Mouse (Mus musculus): ENCODE results near the gene Mterf1a. TPM values are rescaled to one million over a fixed set of nuclear protein-coding genes. Genes with fewer than 3 reads are reported as not detected.
A peak's percentile ranks its signal among the peaks of the same experiment; 100 is the strongest.
"Not testable (repeated sequence)": the region's sequence is repeated elsewhere in the genome, so short reads cannot be mapped to it uniquely, and the experiment has no call there.

Mterf1a gene
- polyA plus RNA-seq, 1 experiment from 2014 or later: 10.1 TPM

- H3K9me3 ChIP-seq (replicated peaks): no peaks in the 10 kb centered on the region
- peak overlapping the region; percentile 97; the same call in 1 of the 2 replicates for H3K4me3 ChIP-seq
- no peaks in the 10 kb centered on the region for H3K27me3 ChIP-seq (ENCODE audit: low read depth, poor library complexity, severe bottlenecking)
- no peak overlapping the region for H3K27ac ChIP-seq (replicated peaks)
- peaks cover 37% of the 10 kb centered on the region for H3K4me1 ChIP-seq
- DNase-seq (ENCODE audit: low spot score): no peak
- 36% methylated on average over 4 of the region's 4 CpGs for WGBS
- H3K36me3 ChIP-seq: no peaks in the 10 kb centered on the region
Measured at GRCm38 (mm10) chr5:3926666-3927065, 32.9 kb upstream of the Mterf1a start.

- Histone ChIP-seq H3K9me3 (replicated peaks) (no peaks in the 10 kb centered on the region), H3K36me3 (no peaks in the 10 kb centered on the region), H3K4me3 (no peak overlapping the region), H3K27ac (replicated peaks) (no peak overlapping the region), H3K27me3 (ENCODE audit: low read depth, poor library complexity, severe bottlenecking) (no peaks in the 10 kb centered on the region), H3K4me1 (peaks cover 10% of the 10 kb centered on the region)
- DNase-seq (ENCODE audit: low spot score): no peak
- 89% methylated on average over 2 of the region's 2 CpGs for WGBS
Measured at GRCm38 (mm10) chr5:3922350-3922749, 28.6 kb upstream of the Mterf1a start.

GRCm38 (mm10) chr5:3905471-3905870 is 11.7 kb upstream of the Mterf1a start:
- no peaks in the 10 kb centered on the region for H3K9me3 ChIP-seq (replicated peaks)

GRCm38 (mm10) chr5:3894294-3894619 is 524 bp upstream of the Mterf1a start:
- not testable (repeated sequence) for DNase-seq (ENCODE audit: low spot score)

More at GRCm38 (mm10) chr5:3905471-3905870, 11.7 kb upstream of the Mterf1a start:
- no peak overlapping the region for H3K27ac ChIP-seq (replicated peaks)
- H3K27me3 ChIP-seq (ENCODE audit: low read depth, poor library complexity, severe bottlenecking): no peaks in the 10 kb centered on the region
- H3K4me1 ChIP-seq: no peaks in the 10 kb centered on the region
- no peak overlapping the region for H3K4me3 ChIP-seq
- 70% methylated on average over 2 of the region's 2 CpGs for WGBS
- no peaks in the 10 kb centered on the region for H3K36me3 ChIP-seq
- no peak for DNase-seq (ENCODE audit: low spot score)

GRCm38 (mm10) chr5:3889201-3889600 is 4.5 kb downstream of the Mterf1a start:
- peaks cover 9% of the 10 kb centered on the region for H3K4me1 ChIP-seq
- H3K4me3 ChIP-seq: no peak overlapping the region
- no peak overlapping the region for H3K27ac ChIP-seq (replicated peaks)
- no peak for DNase-seq (ENCODE audit: low spot score)
- no peaks in the 10 kb centered on the region for H3K9me3 ChIP-seq (replicated peaks)
- no peaks in the 10 kb centered on the region for H3K36me3 ChIP-seq
- H3K27me3 ChIP-seq (ENCODE audit: low read depth, poor library complexity, severe bottlenecking): no peaks in the 10 kb centered on the region

More at GRCm38 (mm10) chr5:3894294-3894619, 524 bp upstream of the Mterf1a start:
- WGBS: 97% methylated on average over 4 of the region's 4 CpGs
- peak overlapping the region; percentile 33; the same call in 1 of the 2 replicates for H3K4me3 ChIP-seq
- H3K9me3 ChIP-seq (replicated peaks): peaks cover 13% of the 10 kb centered on the region
- not testable (repeated sequence) for H3K36me3 ChIP-seq; H3K4me1 ChIP-seq; H3K27ac ChIP-seq (replicated peaks); H3K27me3 ChIP-seq (ENCODE audit: low read depth, poor library complexity, severe bottlenecking)

- not testable (repeated sequence) for H3K4me1 ChIP-seq; H3K9me3 ChIP-seq (replicated peaks); H3K27ac ChIP-seq (replicated peaks); H3K27me3 ChIP-seq (ENCODE audit: low read depth, poor library complexity, severe bottlenecking); H3K36me3 ChIP-seq; H3K4me3 ChIP-seq; DNase-seq (ENCODE audit: low spot score)
- WGBS: 91% methylated on average over 7 of the region's 7 CpGs
Measured at GRCm38 (mm10) chr5:3886862-3887261, 6.9 kb downstream of the Mterf1a start.

GRCm38 (mm10) chr5:3873485-3873884 is 20.2 kb downstream of the Mterf1a start:
- WGBS: 83% methylated on average over 3 of the region's 3 CpGs
- Histone ChIP-seq H3K36me3 (no peaks in the 10 kb centered on the region), H3K4me1 (peaks cover 6% of the 10 kb centered on the region), H3K9me3 (replicated peaks) (no peaks in the 10 kb centered on the region), H3K4me3 (no peak overlapping the region), H3K27me3 (ENCODE audit: low read depth, poor library complexity, severe bottlenecking) (no peaks in the 10 kb centered on the region), H3K27ac (replicated peaks) (no peak overlapping the region)
- DNase-seq (ENCODE audit: low spot score): no peak

- no peak overlapping the region for H3K4me3 ChIP-seq
- H3K36me3 ChIP-seq: no peaks in the 10 kb centered on the region
- H3K27me3 ChIP-seq (ENCODE audit: low read depth, poor library complexity, severe bottlenecking): no peaks in the 10 kb centered on the region
- no peak overlapping the region for H3K27ac ChIP-seq (replicated peaks)
- WGBS: 33% methylated on average over 1 of the region's 1 CpGs
- no peaks in the 10 kb centered on the region for H3K9me3 ChIP-seq (replicated peaks)
- no peak for DNase-seq (ENCODE audit: low spot score)
- peaks cover 6% of the 10 kb centered on the region for H3K4me1 ChIP-seq
Measured at GRCm38 (mm10) chr5:3872348-3872747, 21.4 kb downstream of the Mterf1a start.

- Histone ChIP-seq H3K36me3 (no peaks in the 10 kb centered on the region), H3K4me1 (peaks cover 6% of the 10 kb centered on the region), H3K27ac (replicated peaks) (no peak overlapping the region), H3K9me3 (replicated peaks) (no peaks in the 10 kb centered on the region), H3K4me3 (no peak overlapping the region), H3K27me3 (ENCODE audit: low read depth, poor library complexity, severe bottlenecking) (no peaks in the 10 kb centered on the region)
- no peak for DNase-seq (ENCODE audit: low spot score)
- WGBS: 80% methylated on average over 4 of the region's 4 CpGs
Measured at GRCm38 (mm10) chr5:3870161-3870560, 23.6 kb downstream of the Mterf1a start.

GRCm38 (mm10) chr5:3845026-3845425 is 48.7 kb downstream of the Mterf1a start, which contains the start of gene Lrrd1:
TSS of gene Lrrd1 (plus strand) at chr5:3845173.
- peaks cover 24% of the 10 kb centered on the region for H3K36me3 ChIP-seq
- no peaks in the 10 kb centered on the region for H3K9me3 ChIP-seq (replicated peaks)
- H3K4me1 ChIP-seq: peaks cover 6% of the 10 kb centered on the region
- WGBS: 7% methylated on average over 24 of the region's 24 CpGs
- peak within 1 kb of the TSS; percentile 56 for H3K4me3 ChIP-seq
- peak; percentile 40 for DNase-seq (ENCODE audit: low spot score)
- H3K27me3 ChIP-seq (ENCODE audit: low read depth, poor library complexity, severe bottlenecking): no peaks in the 10 kb centered on the region
- 0 out of 2 replicates have a peak within 1 kb of the TSS, but pooled peaks have one; percentile 23 for H3K27ac ChIP-seq (replicated peaks)

Other genes with a start within 250 kb of the Mterf1a start
- gene Tmbim7, start 242.8 kb downstream of the Mterf1a start, polyA plus RNA-seq (2016; fragmentation: Nextera tagmentation; extraction: Ambion mirVana): not detected in 2 replicates
- gene Gatad1, start 236.7 kb downstream of the Mterf1a start, polyA plus RNA-seq (2016; fragmentation: Nextera tagmentation; extraction: Ambion mirVana): 87.1 and 92.3 TPM in 2 replicates
- gene Ankib1, start 91.0 kb downstream of the Mterf1a start, polyA plus RNA-seq (2016; fragmentation: Nextera tagmentation; extraction: Ambion mirVana): 9.5 and 11.5 TPM in 2 replicates
- gene Krit1, start 90.7 kb downstream of the Mterf1a start, polyA plus RNA-seq (2016; fragmentation: Nextera tagmentation; extraction: Ambion mirVana): 62.6 and 66.4 TPM in 2 replicates
- 0.06 TPM in 1 of 2 replicates, not detected in the other for gene Lrrd1, start 48.8 kb downstream of the Mterf1a start, polyA plus RNA-seq (2016; fragmentation: Nextera tagmentation; extraction: Ambion mirVana)
- 128 and 147 TPM in 2 replicates for gene Akap9, start 34.1 kb upstream of the Mterf1a start, polyA plus RNA-seq (2016; fragmentation: Nextera tagmentation; extraction: Ambion mirVana)
- gene Cyp51, start 210.8 kb upstream of the Mterf1a start, polyA plus RNA-seq (2016; fragmentation: Nextera tagmentation; extraction: Ambion mirVana): 129 and 148 TPM in 2 replicates